Comparison of ENCODE assay signal across 9 mouse cellular contexts in the genomic region with DNA sequence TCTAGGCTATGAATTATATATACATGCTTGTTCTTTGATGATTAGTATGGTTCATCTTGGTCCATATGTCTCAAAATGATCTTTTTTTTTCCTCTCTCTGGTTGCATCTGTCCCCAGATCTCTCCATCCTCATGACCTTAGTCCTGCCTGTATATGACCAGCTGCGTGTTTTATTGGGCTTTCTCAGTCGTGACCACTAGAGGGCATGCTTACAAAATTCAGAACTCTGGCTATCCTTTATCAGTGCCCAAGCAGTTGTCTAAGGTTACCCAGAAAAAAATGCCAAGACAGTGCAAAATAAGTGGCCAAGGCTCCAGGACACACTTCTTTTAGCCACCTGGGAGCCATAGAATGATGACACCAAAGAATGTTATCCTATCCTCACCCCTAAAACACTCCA. TPM values are rescaled to one million over a fixed set of nuclear protein-coding genes. Genes with fewer than 3 reads are reported as not detected.
DNase-seq lines count a peak whose midpoint lies in the region; ATAC-seq lines count a peak whose summit lies in the region.
"Had no signal": no experiment of that assay in that cellular context is flagged by ENCODE, and none has a peak within 500 bp of the region (broad histone marks: within the 10 kb centered on the region; RNA-seq: fewer than 3 reads in every experiment).

No protein-coding gene starts in this region.

- H3K4me1 ChIP-seq in forebrain, embryonic 12.5 days = peaks cover 5% of the 10 kb centered on the region; the same call in 1 of the 2 replicates
- H3K4me1 ChIP-seq in kidney, embryonic 16.5 days (ENCODE audit: insufficient read depth, low read length) = no peaks in the 10 kb centered on the region

- H3K9me3 ChIP-seq in forebrain, embryonic 12.5 days = no peaks in the 10 kb centered on the region
- no peaks in the 10 kb centered on the region for H3K9me3 ChIP-seq in kidney, embryonic 16.5 days (ENCODE audit: low read length)

- H3K27ac ChIP-seq in forebrain, embryonic 12.5 days = no peak overlapping the region
- no peak overlapping the region for H3K27ac ChIP-seq in kidney, embryonic 16.5 days (ENCODE audit: low read length)

- WGBS in forebrain, embryonic 12.5 days = 2% methylated on average over 2 of the region's 2 CpGs
- 7% methylated on average over 2 of the region's 2 CpGs for WGBS in kidney, embryonic 16.5 days

- no peak overlapping the region for H3K4me3 ChIP-seq in forebrain, embryonic 12.5 days (replicated peaks)
- no peak overlapping the region for H3K4me3 ChIP-seq in kidney, embryonic 16.5 days (ENCODE audit: low read length)

- peaks cover 59% of the 10 kb centered on the region for H3K36me3 ChIP-seq in forebrain, embryonic 12.5 days (replicated peaks)
- peaks cover 41% of the 10 kb centered on the region for H3K36me3 ChIP-seq in kidney, embryonic 16.5 days (ENCODE audit: insufficient read depth, low read length)

- peak; percentile 68 for ATAC-seq in forebrain, embryonic 12.5 days (ENCODE audit: low FRiP score)
- peak; percentile 52; the same call in 1 of the 2 replicates for ATAC-seq in kidney, embryonic 16.5 days (ENCODE audit: low FRiP score, low TSS enrichment)
- ATAC-seq in megakaryocyte, adult 5-6 weeks (ENCODE audit: poor library complexity, severe bottlenecking) = peak; percentile 93

- H3K4me2 ChIP-seq in forebrain, embryonic 12.5 days = no peak overlapping the region
- no peak overlapping the region for H3K4me2 ChIP-seq in kidney, embryonic 16.5 days (replicated peaks; ENCODE audit: low read depth, low read length)

- no peak overlapping the region for H3K9ac ChIP-seq in forebrain, embryonic 12.5 days
- H3K9ac ChIP-seq in kidney, embryonic 16.5 days (replicated peaks; ENCODE audit: low read length) = no peak overlapping the region

- peak; percentile 34 to 80 for DNase-seq in adrenal gland, adult (ENCODE audit: inconsistent age in 2 of 2, low spot score in 1 of 2)
- no peak for DNase-seq in adrenal gland, postnatal 4 days (ENCODE audit: low spot score in 2 of 2)
- peak; percentile 59 for DNase-seq in A20 (ENCODE audit: low read depth, low spot score)
- peak; percentile 24 for DNase-seq in c-Kit-negative CD71-positive TER-119-positive erythroid progenitor cells, embryonic 14.5 days (ENCODE audit: low read depth, low spot score)
- DNase-seq in telencephalon, adult 2 months (ENCODE audit: low read depth, low spot score) = peak; percentile 34

- H3K27me3 ChIP-seq in forebrain, embryonic 12.5 days = peaks cover 4% of the 10 kb centered on the region
- H3K27me3 ChIP-seq in kidney, embryonic 16.5 days (ENCODE audit: insufficient read depth, low read length) = peaks cover under 1% of the 10 kb centered on the region

RNA-seq across cellular contexts. Expression of a gene that starts 6.1 kb away (rescaled TPM):
- total RNA-seq in adrenal gland, postnatal 4 days (2021) = 10 to 100 TPM; 44.9 to 48.1 TPM
- 31.2 and 36.9 TPM in 2 replicates for polyA plus RNA-seq in forebrain, embryonic 12.5 days (2016; fragmentation: Nextera tagmentation; extraction: Ambion mirVana)
- 1.00 and 1.7 TPM in 2 replicates for polyA plus RNA-seq in kidney, embryonic 16.5 days (2015; fragmentation: Nextera tagmentation; extraction: Ambion mirVana)
- not detected in 2 replicates for total RNA-seq in megakaryocyte, adult 5-6 weeks (2015)
- not detected in 2 replicates for total RNA-seq in megakaryocyte, adult 5-6 weeks (2017)

RNA-seq across cellular contexts. Expression of a gene that starts 9.8 kb away (rescaled TPM):
- total RNA-seq in adrenal gland, postnatal 4 days (2021) = 100 to 1,000 TPM; 246 to 249 TPM
- 78.1 and 79.0 TPM in 2 replicates for polyA plus RNA-seq in forebrain, embryonic 12.5 days (2016; fragmentation: Nextera tagmentation; extraction: Ambion mirVana)
- 80.0 and 88.3 TPM in 2 replicates for polyA plus RNA-seq in kidney, embryonic 16.5 days (2015; fragmentation: Nextera tagmentation; extraction: Ambion mirVana)
- 208 and 215 TPM in 2 replicates for total RNA-seq in megakaryocyte, adult 5-6 weeks (2015)
- 65.0 and 75.5 TPM in 2 replicates for total RNA-seq in megakaryocyte, adult 5-6 weeks (2017)

RNA-seq across cellular contexts. Expression of a gene that starts 14.0 kb away (rescaled TPM):
- total RNA-seq in adrenal gland, postnatal 4 days (2021) = under 1 TPM; 0.48 to 0.62 TPM
- polyA plus RNA-seq in forebrain, embryonic 12.5 days (2016; fragmentation: Nextera tagmentation; extraction: Ambion mirVana) = not detected in 2 replicates
- 0.04 and 0.07 TPM in 2 replicates for polyA plus RNA-seq in kidney, embryonic 16.5 days (2015; fragmentation: Nextera tagmentation; extraction: Ambion mirVana)
- 0.80 and 0.96 TPM in 2 replicates for total RNA-seq in megakaryocyte, adult 5-6 weeks (2015)
- total RNA-seq in megakaryocyte, adult 5-6 weeks (2017) = 0.53 and 1.6 TPM in 2 replicates

RNA-seq across cellular contexts. Expression of a gene that starts 49.8 kb away (rescaled TPM):
- total RNA-seq in adrenal gland, postnatal 4 days (2021) = not detected
- not detected in 2 replicates for polyA plus RNA-seq in forebrain, embryonic 12.5 days (2016; fragmentation: Nextera tagmentation; extraction: Ambion mirVana)
- not detected in 2 replicates for polyA plus RNA-seq in kidney, embryonic 16.5 days (2015; fragmentation: Nextera tagmentation; extraction: Ambion mirVana)
- not detected in 2 replicates for total RNA-seq in megakaryocyte, adult 5-6 weeks (2015)
- total RNA-seq in megakaryocyte, adult 5-6 weeks (2017) = not detected in 2 replicates
- polyA plus RNA-seq: heart, embryonic 16.5 days had no signal

RNA-seq across cellular contexts. Expression of a gene that starts 59.2 kb away (rescaled TPM):
- not detected for total RNA-seq in adrenal gland, postnatal 4 days (2021)
- polyA plus RNA-seq in forebrain, embryonic 12.5 days (2016; fragmentation: Nextera tagmentation; extraction: Ambion mirVana) = not detected in 2 replicates
- polyA plus RNA-seq in kidney, embryonic 16.5 days (2015; fragmentation: Nextera tagmentation; extraction: Ambion mirVana) = not detected in 2 replicates
- total RNA-seq in megakaryocyte, adult 5-6 weeks (2015) = not detected in 2 replicates
- not detected in 2 replicates for total RNA-seq in megakaryocyte, adult 5-6 weeks (2017)
- polyA plus RNA-seq: heart, embryonic 16.5 days had no signal

Comparison
In these comparisons a context has a peak if more than half of its experiments do, and no peak if none do; other contexts are left out.
1. DNase-seq: peak in adrenal gland, adult (2 of 2), A20 (single experiment), c-Kit-negative CD71-positive TER-119-positive erythroid progenitor cells, embryonic 14.5 days (single experiment) and telencephalon, adult 2 months (single experiment); none in adrenal gland, postnatal 4 days (0 of 2).
2. RNA of a gene that starts 6.1 kb away (total RNA-seq): 44.9 to 48.1 TPM in adrenal gland, postnatal 4 days; not detected in megakaryocyte, adult 5-6 weeks; every median in the first group is over 10 times any median in the second.
3. Peak in every context shown above with its lines, with median percentiles within 50 percentile points of each other: ATAC-seq.